Mouse (Mus musculus): Measurements from ENCODE around the gene Nrxn1.

DNA sequence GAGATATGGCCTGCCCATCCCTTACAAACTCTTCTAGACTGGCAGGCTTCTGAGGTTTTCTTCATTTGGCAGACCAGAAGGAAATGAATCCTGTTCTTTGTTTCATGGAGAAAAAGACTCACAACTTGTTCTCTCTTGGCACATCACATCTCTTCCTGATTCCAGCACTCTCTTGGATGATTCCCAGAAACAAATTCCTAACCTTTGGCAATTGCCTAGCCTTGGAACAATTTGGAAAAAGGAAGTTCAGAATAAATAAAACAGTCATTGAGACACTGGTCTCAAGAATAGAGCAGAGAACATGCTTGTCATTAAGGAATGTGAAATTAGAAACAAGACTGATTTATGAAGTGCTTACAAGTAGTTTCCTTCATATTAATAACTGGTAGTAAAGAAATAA is 279.1 kb downstream of the Nrxn1 start:
- TF ChIP-seq CTCF (IDR thresholded peaks at IDR 0.05; ENCODE audit: insufficient read depth, low read depth, low read length) (no peak), POLR2A (IDR thresholded peaks at IDR 0.05; ENCODE audit: insufficient read depth, low read depth, low read length) (no peak)
